Mouse (Mus musculus): ENCODE measurements around the gene Spink8.
"Not testable (repeated sequence)": the region's sequence is repeated elsewhere in the genome, so short reads cannot be mapped to it uniquely, and the experiment has no call there.

- TF ChIP-seq POLR2A (IDR thresholded peaks at IDR 0.05; ENCODE audit: low read depth, low read length); CTCF (IDR thresholded peaks at IDR 0.05; ENCODE audit: extremely low read depth, insufficient read depth, insufficient read length, insufficient replicate concordance): not testable (repeated sequence)
Measured at GRCm38 (mm10) chr9:109805596-109805995, 6.5 kb upstream of the Spink8 start.
